Mouse (Mus musculus): ENCODE results near the gene Zdhhc19. TPM values are rescaled to one million over a fixed set of nuclear protein-coding genes. Genes with fewer than 3 reads are reported as not detected.

Zdhhc19 gene
- total RNA-seq, 2 experiments from 2014 or later: not detected

- intact Hi-C loops (cut with DNase I): no loop called here
- DNase-seq: no peak
Measured at GRCm38 (mm10) chr16:32547156-32548068, 51.3 kb downstream of the Zdhhc19 start.

GRCm38 (mm10) chr16:32550084-32550483 lies 54.0 kb downstream of the Zdhhc19 start:
- DNase-seq: no peak
- intact Hi-C loops (cut with DNase I): no loop called here

GRCm38 (mm10) chr16:32550487-32550886 lies 54.4 kb downstream of the Zdhhc19 start:
- DNase-seq: no peak
- intact Hi-C loops (cut with DNase I): no loop called here

- no peak for DNase-seq
- intact Hi-C loops (cut with DNase I): no loop called here
Measured at GRCm38 (mm10) chr16:32551346-32551747, 55.3 kb downstream of the Zdhhc19 start.

GRCm38 (mm10) chr16:32555588-32555987 lies 59.5 kb downstream of the Zdhhc19 start:
- DNase-seq: no peak
- intact Hi-C loops (cut with DNase I): no loop called here

- intact Hi-C loops (cut with DNase I): no loop called here
- DNase-seq: no peak
Measured at GRCm38 (mm10) chr16:32559493-32559892, 63.4 kb downstream of the Zdhhc19 start.

- DNase-seq: no peak
- intact Hi-C loops (cut with DNase I): no loop called here
Measured at GRCm38 (mm10) chr16:32563056-32563793, 67.2 kb downstream of the Zdhhc19 start.

- DNase-seq: no peak
- intact Hi-C loops (cut with DNase I): no loop called here
Measured at GRCm38 (mm10) chr16:32567282-32567681, 71.2 kb downstream of the Zdhhc19 start.

- DNase-seq: no peak
- intact Hi-C loops (cut with DNase I): no loop called here
Measured at GRCm38 (mm10) chr16:32568401-32568800, 72.3 kb downstream of the Zdhhc19 start.

GRCm38 (mm10) chr16:32570042-32570441 lies 74.0 kb downstream of the Zdhhc19 start:
- intact Hi-C loops (cut with DNase I): no loop called here
- DNase-seq: no peak

GRCm38 (mm10) chr16:32572528-32572927 lies 76.5 kb downstream of the Zdhhc19 start:
- no peak for DNase-seq

GRCm38 (mm10) chr16:32586482-32586881 lies 90.4 kb downstream of the Zdhhc19 start:
- intact Hi-C loops (cut with DNase I): no loop called here

More at GRCm38 (mm10) chr16:32572528-32572927, 76.5 kb downstream of the Zdhhc19 start:
- intact Hi-C loops (cut with DNase I): no loop called here

GRCm38 (mm10) chr16:32588568-32588967 lies 92.5 kb downstream of the Zdhhc19 start:
- intact Hi-C loops (cut with DNase I): no loop called here
- no peak for DNase-seq

More at GRCm38 (mm10) chr16:32586482-32586881, 90.4 kb downstream of the Zdhhc19 start:
- no peak for DNase-seq

- no peak for DNase-seq
- intact Hi-C loops (cut with DNase I): no loop called here
Measured at GRCm38 (mm10) chr16:32591521-32591920, 95.5 kb downstream of the Zdhhc19 start.

GRCm38 (mm10) chr16:32593283-32593805 lies 97.3 kb downstream of the Zdhhc19 start:
- DNase-seq: no peak
- intact Hi-C loops (cut with DNase I): no loop called here

GRCm38 (mm10) chr16:32593916-32594315 lies 97.9 kb downstream of the Zdhhc19 start:
- DNase-seq: no peak
- intact Hi-C loops (cut with DNase I): no loop called here

GRCm38 (mm10) chr16:32594701-32595100 lies 98.6 kb downstream of the Zdhhc19 start:
- DNase-seq: no peak
- intact Hi-C loops (cut with DNase I): no loop called here

GRCm38 (mm10) chr16:32595142-32595855 lies 99.2 kb downstream of the Zdhhc19 start:
- no peak for DNase-seq
- intact Hi-C loops (cut with DNase I): no loop called here

GRCm38 (mm10) chr16:32597909-32598381 lies 101.9 kb downstream of the Zdhhc19 start:
- intact Hi-C loops (cut with DNase I): no loop called here
- peak; percentile 66 for DNase-seq

- no peak for DNase-seq
- intact Hi-C loops (cut with DNase I): no loop called here
Measured at GRCm38 (mm10) chr16:32599151-32599550, 103.1 kb downstream of the Zdhhc19 start.

Data from left cerebral cortex, postnatal 4 days (tissue).